Mouse (Mus musculus) heart, adult 9 months (tissue): ENCODE data around the gene Lgals3bp.

Experiments used
- DNase-seq, 2 experiments: peaks; one replicate each; pipeline ENCODE4 v3.0.0; 2022; ENCODE audit warnings: low spot score in 2 of 2

Lgals3bp gene

GRCm38 (mm10) chr11:118362971-118363518, 38.8 kb downstream of the Lgals3bp start:
- DNase-seq, result peak; percentile 83 to 85

GRCm38 (mm10) chr11:118362501-118362900, 39.4 kb downstream of the Lgals3bp start:
- DNase-seq, result peak; percentile 57 to 71

- peak in 1 of 2 experiments; percentile 42 for DNase-seq
These were observed 41.0 kb downstream of the Lgals3bp start for GRCm38 (mm10) chr11:118360907-118361341.

GRCm38 (mm10) chr11:118360491-118360890, 41.4 kb downstream of the Lgals3bp start:
- DNase-seq, result peak; percentile 58 to 61

GRCm38 (mm10) chr11:118355640-118356039, 46.3 kb downstream of the Lgals3bp start, which contains the start of gene Timp2:
TSS of gene Timp2 (minus strand) at chr11:118355740.
- no peak for DNase-seq

GRCm38 (mm10) chr11:118355205-118355604, 46.7 kb downstream of the Lgals3bp start:
- DNase-seq, result peak; percentile 83 to 88

- peak; percentile 33 to 43 for DNase-seq
These were observed 47.2 kb downstream of the Lgals3bp start for GRCm38 (mm10) chr11:118354636-118355191.

- DNase-seq, result no peak
These were observed 52.4 kb downstream of the Lgals3bp start for GRCm38 (mm10) chr11:118349494-118349893.

GRCm38 (mm10) chr11:118348877-118349276, 53.0 kb downstream of the Lgals3bp start:
- peak; percentile 61 to 66 for DNase-seq

GRCm38 (mm10) chr11:118348419-118348818, 53.5 kb downstream of the Lgals3bp start:
- DNase-seq, result no peak

- no peak for DNase-seq
These were observed 54.0 kb downstream of the Lgals3bp start for GRCm38 (mm10) chr11:118347911-118348310.

- DNase-seq, result no peak
These were observed 54.5 kb downstream of the Lgals3bp start for GRCm38 (mm10) chr11:118347391-118347790.

- no peak for DNase-seq
These were observed 55.3 kb downstream of the Lgals3bp start for GRCm38 (mm10) chr11:118346395-118347096.

- DNase-seq, result no peak
These were observed 56.2 kb downstream of the Lgals3bp start for GRCm38 (mm10) chr11:118345693-118346092.

GRCm38 (mm10) chr11:118343629-118344028, 58.3 kb downstream of the Lgals3bp start:
- DNase-seq, result no peak
